Mouse (Mus musculus) megakaryocyte, adult 5-6 weeks (primary cell): Measurements from ENCODE around the gene Il5. TPM values are rescaled to one million over a fixed set of nuclear protein-coding genes. Genes with fewer than 3 reads are reported as not detected.

ENCODE experiments used
- ATAC-seq: 2 replicates; pipeline ENCODE4 v1.8.0; 2016; ENCODE audit warnings: mild to moderate bottlenecking, inconsistent platforms; ENCODE audit not compliant: poor library complexity, severe bottlenecking
- total RNA-seq, 2 experiments: library from RNA; stranded (forward) in 1 of 2; stranded (reverse) in 1 of 2; fragments of 153-499, 151-499 nt in 1 of 2; fragments of 221-1000, 200-1000 nt in 1 of 2; gene quantifications; 2 replicates each; pipeline versions ENCODE4 v1.2.3 to v1.2.4; 2015 to 2017

Il5 gene
- total RNA-seq, 2 experiments from 2014 or later: not detected

DNA sequence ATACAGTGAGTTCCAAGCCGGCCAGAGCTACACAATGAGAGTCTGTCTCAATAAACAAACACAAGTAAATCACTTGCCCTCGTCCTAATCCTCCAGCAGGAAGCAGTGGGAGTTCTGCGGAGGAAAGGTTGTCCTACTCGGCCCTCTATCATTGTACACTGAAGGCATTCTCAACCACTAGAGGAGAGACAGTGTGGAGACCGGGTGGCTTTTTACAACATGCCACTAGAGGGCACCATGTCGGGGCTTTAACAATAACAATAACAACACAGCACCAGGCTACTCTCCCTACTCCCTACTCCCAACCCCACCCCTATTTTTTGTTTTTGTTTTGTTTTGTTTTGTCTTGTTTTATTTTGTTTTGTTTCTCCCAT is 17.0 kb downstream of the Il5 start:
- ATAC-seq: peak; percentile 75

DNA sequence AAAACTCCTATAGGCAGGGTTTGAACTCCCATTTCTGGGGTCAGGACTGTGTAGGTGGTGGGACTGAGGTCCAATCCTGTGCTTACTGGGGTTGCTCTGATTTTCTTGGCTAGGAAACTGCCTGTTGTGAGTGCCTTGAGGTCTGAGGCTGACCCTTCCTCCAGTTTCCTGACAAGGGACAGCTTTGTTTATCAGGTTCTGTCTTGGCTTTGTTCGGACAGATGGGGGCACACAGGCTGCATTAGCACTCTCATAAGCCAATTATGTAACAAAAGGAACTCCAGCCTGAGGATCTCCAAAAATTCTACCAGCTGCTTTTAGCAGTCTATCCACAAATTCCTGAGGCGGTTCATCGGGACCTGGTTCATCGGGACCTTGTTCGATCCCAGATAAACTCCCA is 21.8 kb downstream of the Il5 start:
- no peak for ATAC-seq

DNA sequence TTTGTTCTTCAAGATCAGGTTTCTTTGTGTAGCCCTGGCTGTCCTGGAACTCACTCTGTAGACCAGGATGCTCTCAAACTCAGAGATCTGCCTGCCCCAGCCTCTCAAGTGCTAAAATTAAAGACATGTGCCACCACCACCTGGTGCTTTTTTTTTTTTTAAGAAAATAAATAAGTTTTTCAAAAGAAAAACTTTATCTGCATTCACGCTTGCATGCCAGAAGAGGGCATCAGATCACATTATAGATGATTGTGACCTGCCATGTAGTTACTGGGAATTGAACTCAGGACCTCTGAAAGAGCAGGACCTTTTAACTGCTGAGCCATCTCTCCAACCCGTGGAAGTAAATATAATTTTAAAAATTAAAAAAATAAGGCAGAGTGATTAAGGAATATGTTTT is 24.7 kb downstream of the Il5 start:
- ATAC-seq: no peak

DNA sequence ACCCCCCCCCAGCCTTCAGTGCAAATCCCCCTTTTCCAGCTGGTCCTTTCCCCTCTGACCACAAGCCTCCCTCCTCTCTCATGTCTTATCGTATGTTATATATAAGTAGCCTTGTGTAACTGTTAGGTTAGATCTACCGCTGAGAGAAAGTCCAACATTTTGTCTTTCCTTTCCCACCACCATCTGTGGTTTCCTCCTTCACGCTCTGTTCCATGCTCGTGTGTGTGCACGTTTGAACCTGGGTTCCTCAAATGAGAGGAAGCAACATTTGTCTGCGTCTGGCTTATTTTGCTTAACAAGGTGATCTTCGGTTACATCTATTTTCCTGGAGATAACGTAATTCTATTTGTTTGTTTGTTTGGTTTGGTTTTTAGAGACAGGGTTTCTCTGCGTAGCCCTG is 27.4 kb downstream of the Il5 start:
- ATAC-seq: peak; percentile 59; the same call in 1 of the 2 replicates

DNA sequence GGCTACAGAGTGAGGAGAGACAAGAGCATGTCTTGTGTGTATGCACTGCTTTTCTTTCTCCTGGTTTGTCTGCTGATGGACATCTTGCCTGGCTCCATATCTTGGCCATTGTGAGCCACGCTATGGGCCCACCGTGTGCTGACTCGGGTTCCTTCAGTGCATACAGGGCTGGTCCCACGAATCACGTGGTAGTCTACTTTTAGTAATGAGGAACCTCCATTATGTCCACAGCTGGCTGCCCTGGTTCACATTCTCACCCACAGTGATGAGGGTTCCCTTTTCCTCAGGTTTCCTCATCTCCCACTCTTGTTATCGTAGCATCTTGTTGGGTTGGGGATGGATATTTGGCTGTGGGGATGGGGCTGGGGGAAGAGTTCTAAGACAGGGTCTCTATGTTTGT is 28.0 kb downstream of the Il5 start:
- peak; percentile 93 for ATAC-seq

DNA sequence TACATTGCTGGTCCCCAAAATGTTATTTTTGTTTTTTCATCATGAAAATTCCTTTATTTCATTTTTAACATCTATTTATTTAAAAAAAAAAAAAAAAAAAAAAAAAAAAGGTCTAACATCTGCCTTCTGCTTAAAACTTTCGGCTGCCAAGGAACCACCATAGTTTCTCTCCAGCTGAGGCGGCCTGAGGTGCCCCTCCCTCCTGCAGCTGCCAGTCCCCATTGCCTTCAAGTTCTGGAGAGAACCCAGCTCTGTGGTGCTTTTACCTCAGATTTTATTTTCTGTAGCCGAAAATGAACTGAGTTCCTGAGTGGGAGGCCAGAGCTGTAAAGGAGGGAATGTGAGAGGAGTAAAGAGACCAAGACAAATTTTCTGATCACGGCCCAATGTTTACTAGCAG is 28.7 kb downstream of the Il5 start:
- ATAC-seq: no peak

DNA sequence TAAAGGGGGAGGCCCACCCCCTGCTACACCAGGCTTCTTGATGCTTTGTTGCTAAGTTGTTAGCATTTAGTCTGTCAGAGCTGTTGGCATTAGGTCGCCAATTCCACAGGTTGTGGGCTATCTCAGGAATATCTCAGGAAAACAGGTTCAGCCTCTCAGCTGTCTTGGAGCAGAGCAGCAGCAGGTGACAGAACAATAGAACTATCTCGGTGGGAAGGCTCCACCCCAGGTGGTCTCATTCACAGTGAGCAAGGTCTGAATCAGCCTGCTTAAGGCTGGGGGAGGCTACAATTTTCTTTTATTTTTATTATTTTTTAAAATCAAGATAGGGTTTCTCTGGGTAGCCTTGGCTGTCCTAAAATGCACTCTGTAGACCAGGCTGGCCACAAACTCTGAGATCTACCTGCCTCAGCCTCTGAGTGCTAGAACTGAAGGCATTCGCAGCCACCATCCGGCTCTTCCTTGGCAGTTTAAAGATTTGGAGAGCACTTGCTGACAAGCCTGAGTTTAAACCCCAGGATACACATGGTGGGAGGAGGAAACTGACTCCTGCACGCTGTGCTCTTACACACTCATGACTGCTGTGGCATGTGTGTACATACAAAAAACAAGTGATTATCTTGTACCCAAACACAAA is 29.2 kb downstream of the Il5 start:
- no peak for ATAC-seq

DNA sequence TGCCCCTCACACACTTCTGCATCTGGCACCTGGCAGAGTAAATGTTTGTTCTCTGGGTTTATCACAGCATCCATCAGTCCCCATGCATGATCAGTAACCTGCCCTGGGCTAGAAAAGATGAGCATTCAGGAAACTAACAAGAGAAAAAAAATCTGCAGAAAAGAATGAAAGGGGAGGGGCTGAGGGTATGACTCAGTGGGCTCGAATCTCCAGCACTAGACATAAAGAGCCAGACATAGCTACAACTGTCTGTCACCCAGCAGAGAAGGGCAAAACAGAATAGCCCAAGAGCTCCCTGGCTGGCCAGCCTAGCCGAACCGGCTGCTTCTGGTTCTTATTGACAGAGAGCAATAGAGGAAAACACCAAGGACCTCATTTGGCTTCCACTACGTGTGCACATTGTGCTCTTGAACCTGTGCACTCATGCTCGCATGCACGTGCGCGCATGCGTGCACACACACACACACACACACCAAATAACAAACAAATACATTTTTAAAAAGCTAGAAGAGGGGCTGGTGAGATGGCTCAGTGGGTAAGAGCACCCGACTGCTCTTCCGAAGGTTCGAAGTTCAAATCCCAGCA is 34.5 kb downstream of the Il5 start:
- no peak for ATAC-seq

DNA sequence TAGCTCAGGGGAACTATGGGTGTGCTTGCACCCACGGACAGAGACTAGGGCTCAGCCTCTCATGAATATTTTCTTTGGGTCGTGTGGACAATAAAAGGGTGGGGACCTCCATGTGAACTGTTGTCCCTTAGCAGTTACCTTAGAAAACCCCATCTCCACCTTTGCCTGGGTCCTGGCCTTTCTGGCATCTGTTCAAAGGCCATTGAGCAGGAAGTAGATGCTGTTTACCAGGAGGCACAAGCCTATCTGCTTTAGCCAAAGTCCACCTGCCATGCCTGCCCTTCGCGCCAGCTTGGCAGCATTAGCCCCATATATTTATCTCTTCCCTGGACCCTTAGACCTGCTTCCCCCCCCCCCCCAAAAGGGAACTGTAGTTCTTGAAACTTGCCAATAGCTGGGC is 37.0 kb downstream of the Il5 start:
- ATAC-seq: no peak

DNA sequence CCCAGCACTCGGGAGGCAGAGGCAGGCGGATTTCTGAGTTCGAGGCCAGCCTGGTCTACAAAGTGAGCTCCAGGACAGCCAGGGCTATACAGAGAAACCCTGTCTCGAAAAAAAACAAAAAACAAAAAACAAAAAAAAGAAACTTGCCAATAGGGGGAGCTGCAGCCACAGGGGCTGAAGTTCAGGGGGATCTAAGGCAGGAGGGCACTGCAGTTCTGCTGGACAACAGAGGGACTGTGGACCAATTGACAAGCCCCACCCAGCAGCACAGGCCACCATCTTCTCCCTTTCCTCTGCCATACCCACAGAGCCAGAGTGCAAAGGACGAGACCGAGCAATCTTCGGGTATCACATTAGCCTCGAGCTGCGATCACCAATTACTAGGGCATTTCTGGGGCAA is 37.4 kb downstream of the Il5 start:
- ATAC-seq: peak; percentile 62

DNA sequence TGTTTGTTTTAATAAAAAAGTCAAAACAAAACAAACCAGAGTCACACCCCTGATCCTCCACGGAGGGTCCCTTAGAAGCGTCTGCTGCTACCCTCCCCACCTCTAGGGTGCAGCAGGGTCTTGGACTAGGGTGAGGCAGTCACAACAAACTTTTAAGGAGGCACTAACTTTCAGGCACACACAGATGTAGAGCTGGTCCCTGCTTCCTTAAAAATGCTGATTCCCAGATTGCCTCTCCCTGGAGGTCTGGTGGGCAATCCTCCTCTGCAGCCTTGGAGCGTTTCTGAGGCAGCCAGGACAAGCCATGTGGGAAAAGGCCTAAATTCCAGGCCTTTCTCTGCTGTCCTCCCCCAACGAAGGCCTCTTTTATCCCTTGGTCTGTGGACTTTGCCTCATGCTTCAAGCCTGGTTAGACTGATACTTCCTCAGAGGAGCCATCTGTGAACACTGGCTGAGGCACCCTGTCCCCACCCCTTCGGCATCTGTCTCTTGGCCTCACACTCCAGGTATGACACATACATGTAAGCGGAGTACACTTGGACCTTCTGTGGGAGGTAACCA is 38.3 kb downstream of the Il5 start:
- ATAC-seq: no peak

DNA sequence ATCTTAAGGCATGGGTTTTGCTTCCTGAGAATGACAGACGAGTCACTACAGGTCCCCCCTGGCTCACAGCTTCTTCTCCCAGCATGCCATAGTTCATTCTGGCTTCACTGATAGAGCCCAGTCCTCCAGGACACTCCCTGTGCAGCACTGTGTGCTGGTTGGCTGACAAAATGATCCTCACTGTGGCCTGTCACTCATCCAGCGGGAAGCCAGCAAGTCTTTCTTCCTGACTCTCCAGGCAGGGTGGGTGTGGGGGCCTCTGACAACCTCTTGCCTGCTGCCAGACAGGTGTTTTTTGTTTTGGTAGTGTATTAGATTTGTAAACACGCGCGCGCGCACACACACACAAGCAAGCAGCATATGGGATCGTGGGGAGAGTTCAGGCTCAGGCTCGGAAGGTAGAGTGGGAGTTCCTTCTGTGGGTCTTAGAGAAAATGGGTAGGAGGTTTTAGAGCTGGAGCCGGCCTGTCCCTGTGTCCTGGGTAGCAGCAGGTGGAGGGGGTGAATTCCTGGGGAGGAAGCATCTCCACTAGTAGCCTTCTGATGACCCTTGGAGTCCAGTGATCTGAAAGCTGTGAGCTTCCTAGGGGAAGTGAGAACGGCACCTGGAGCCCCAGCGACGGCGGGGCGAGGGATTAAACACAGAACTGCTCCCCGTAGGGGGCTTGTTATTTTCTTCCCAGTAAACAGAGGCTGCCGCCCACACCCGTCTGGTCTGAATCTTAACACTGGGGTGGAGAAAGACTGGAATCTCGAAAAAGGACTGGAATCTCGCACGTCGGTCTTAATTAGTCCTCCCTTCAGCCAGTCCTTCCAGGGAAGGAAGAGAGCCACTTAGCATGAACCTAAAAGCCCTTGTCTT is 39.2 kb downstream of the Il5 start:
- ATAC-seq: no peak

DNA sequence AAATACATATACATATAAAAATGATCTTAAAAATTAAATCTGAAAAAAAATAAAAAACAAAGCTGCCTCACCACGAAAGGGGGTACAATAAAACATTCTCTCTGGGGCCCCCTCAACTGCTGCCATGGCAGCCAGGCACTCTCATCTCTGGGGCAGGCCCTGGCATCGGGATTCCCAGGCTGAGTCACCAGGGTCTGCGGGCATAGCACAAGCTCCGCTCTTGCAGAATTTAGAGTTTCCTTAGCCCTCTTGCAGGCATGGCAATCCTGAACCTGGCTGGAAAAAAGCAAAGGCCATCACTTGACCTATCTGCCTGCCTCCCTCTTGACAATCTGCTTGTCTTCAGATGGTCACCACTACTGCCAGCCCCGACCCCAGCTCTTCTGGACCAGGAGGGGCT is 40.7 kb downstream of the Il5 start:
- no peak for ATAC-seq

DNA sequence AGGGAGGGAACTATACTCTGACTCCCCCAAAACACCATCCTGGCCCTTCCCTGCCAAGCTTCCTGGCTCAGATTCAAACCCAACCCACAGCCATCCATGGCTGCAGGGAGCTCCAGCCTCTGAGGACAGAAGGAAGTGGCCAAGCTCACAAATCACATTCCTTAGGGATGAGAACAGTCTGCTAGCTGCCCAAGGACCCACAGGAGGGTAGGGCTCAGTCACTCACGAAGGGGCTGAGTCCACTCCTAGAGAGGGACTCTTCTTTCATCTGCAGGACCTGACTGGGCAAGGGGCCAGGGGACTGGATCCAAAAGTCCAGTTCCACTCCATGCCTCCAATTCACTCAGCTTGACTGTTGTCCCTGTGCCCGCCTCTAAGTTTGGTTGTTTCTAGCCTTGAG is 41.2 kb downstream of the Il5 start:
- no peak for ATAC-seq

DNA sequence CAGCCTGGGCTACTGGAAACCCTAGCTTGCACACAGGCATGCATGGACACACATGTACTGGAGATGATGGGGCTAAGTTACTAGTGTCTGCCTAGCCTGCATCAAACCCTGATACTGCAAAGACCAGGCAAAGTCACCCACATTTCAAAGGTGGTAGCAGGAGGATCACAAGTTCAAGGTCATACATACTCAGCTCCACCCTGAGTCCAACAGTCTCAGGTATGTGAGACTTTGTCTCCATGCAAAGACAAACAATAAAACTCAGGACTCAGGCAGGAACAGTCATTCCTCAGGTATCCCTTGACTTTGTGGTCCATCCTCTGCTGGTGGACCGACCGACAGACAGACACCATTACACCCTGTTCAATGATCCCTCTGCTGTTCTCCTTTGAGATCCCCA is 41.8 kb downstream of the Il5 start:
- ATAC-seq: no peak

DNA sequence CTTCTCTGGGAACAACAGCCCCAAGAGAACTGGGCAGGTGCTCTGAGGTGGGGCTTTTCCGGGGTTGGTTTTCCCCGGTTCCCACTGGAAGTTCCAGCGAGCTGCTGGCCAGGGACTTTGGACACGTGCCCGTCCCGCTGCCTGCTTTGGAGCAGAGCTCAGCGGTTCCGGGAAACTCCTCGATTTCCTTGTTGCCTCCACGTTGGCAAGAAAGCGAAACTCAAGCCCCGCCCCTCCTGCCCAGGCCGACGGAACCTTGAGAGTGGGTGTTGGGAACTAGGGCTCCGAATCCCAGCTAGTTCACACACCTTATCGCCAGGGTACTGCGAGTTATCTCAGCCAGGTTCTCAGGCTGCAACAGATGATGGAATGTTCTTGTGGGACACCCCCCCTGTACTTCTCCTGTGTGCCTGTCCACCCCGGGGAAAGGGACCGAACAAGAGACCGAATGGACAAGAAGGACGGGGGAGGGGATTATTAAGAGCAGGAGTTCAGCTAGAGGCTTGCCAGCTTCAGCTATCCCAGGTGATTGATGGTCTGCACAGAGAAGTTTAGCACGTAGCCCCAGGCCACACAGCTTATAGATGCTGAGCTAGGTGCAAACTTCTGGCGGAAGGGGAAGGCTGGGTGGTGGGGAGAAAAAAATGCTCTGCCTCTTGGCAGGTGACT is 42.4 kb downstream of the Il5 start:
- ATAC-seq: peak; percentile 33

DNA sequence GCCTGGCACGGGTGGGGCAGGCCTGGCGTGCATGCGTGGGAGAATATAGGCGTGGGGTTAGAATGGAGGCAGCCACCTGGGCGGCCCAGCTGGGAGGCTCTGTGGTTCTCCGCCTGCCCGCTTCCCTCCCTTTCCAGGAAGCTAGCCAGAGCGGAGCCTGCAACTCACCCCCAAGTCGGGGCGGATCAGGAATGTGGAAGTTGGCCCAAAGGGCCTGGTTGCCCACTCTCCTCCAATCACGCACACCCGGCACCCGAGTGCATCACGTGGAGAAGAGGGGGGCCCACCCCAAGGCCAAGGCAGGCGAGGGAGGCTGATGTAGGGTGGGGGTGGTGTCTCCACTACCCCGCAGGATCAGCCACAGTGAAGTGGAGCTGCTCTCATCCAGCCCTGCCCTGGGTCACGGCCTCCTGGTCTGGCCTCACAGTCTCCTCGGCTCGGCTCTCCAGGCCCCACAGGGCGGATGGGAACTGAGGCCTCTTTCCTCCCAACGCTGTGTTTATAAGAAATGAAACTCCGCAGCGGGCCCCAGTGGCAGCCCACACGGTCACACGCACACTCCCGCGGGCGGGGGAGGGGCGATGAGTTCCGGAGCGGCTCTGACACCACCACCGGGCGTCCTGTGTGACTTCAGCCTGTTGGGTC is 43.0 kb downstream of the Il5 start:
- peak; percentile 85 for ATAC-seq

DNA sequence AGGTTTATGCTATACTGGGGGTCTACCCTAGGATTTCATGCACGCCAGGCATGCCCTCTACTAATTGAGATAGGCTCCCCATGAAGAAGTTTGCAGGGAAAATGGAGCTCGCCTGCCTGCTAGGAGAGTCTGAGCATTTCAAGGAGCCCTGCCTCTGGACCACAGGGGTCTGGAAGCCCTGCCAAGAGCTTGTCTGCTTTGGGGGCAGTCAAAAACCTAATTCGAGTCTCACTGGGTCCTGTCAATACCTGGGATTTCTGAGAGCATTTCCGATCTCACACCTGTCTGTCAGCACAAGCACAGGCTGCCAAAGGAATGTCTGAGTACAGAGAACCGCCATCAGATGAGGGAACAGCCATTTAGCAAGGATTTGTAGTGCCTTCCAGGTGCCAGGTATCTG is 44.0 kb downstream of the Il5 start:
- no peak for ATAC-seq

DNA sequence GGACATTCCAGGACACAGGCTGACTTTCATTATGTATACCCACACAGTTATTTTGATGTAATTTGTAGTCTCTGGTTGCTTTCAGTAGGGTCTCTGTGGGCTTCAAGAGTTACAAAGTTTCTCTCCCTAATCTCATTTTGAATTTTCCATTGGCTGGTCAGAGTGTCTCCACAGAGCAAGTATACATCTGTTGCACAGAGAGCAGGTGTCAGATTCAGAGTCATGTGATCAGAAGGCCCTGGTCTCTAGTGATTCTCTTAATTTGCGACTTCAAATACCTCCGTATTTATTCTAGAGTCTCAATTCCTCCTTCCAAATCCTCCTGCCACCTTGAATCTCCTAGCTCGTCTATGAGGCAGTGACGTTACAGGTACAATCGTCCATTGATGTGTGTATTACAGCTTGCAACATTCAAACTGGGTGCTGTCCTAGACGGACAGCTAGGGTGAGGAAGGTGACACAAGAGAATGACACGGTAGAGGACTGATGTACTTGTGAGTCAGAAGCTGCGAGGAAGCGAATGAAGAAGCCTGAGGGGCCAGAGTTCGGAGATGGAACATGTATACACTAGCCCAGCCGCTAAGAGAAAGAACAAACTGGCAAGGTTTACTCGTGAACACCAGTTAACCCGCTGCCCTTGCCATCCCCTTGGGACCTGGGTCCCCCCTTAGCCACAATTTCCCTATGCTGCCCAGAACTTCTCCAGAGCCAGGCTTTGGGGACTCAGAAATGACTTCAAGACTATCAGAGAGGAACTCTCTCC is 48.0 kb downstream of the Il5 start:
- ATAC-seq: no peak

DNA sequence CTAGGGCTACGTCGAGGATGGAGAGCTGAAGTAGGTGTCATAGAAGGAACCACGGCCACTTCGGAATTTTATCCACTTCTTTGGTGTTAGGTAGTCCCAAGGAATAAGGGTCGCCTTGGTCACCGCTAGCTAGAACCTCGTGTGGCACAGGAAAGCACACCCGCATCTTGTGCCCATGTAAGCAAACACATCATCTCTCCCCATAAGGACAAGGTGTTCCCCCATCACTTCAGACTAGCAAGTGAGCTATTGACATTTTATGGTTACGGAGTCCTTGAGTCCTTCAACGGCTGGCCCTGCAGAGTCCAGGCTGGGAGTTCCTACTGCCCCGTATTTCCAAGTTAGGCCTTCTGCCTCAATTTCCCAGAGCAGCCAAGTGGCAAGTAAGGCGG is 48.6 kb downstream of the Il5 start:
- ATAC-seq: no peak
